Mouse (Mus musculus): ENCODE results near the gene Olfr287.

Olfr287 gene

GRCm38 (mm10) chr15:98167645-98168621, 52.9 kb downstream of the Olfr287 start:
- DNase-seq (ENCODE audit: low spot score) = peak; percentile 84

- no peak for DNase-seq (ENCODE audit: low spot score)
Observed at GRCm38 (mm10) chr15:98166963-98167644, 53.8 kb downstream of the Olfr287 start, which contains the start of gene Ccdc184. Ccdc184 (plus strand) TSS chr15:98167158.

- no peak for DNase-seq (ENCODE audit: low spot score)
Observed at GRCm38 (mm10) chr15:98165525-98165924, 55.3 kb downstream of the Olfr287 start, which contains the start of gene Asb8. Asb8 (minus strand) TSS chr15:98165625.

GRCm38 (mm10) chr15:98162561-98162960, 58.3 kb downstream of the Olfr287 start:
- DNase-seq (ENCODE audit: low spot score) = no peak

- no peak for DNase-seq (ENCODE audit: low spot score)
Observed at GRCm38 (mm10) chr15:98161026-98161805, 59.6 kb downstream of the Olfr287 start.

- no peak for DNase-seq (ENCODE audit: low spot score)
Observed at GRCm38 (mm10) chr15:98157253-98157652, 63.6 kb downstream of the Olfr287 start.
